Comparison of ENCODE assay signal across 20 mouse cellular contexts in the genomic region with DNA sequence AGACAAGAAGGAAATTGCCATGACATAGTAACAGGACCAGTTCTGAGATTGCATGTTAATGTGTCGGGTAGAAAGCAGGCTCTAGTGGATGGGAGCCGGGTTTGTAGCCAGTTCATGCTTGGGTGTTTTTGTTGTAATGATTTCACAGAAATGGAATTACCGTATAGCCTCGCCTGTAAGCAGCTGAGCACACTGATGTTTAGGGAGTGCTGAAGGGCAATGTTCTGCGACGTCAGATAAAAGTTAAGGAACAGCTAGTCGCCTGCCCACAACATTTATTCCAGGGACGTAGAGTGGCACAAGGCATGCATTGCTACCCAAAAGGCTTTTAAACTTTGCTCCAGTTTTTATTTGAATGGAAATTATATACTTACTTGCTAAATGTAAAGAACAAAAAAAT.
DNase-seq lines count a peak whose midpoint lies in the region; ATAC-seq and TF ChIP-seq lines count a peak whose summit lies in the region.
"Had no signal": no experiment of that assay in that cellular context is flagged by ENCODE, and none has a peak within 500 bp of the region (broad histone marks: within the 10 kb centered on the region; RNA-seq: fewer than 3 reads in every experiment).

No protein-coding gene starts in this region.

- peaks cover 3% of the 10 kb centered on the region; the same call in 1 of the 2 replicates for H3K36me3 ChIP-seq in kidney, embryonic 16.5 days (ENCODE audit: insufficient read depth, low read length)
- H3K36me3 ChIP-seq in liver, embryonic 15.5 days (replicated peaks), result no peaks in the 10 kb centered on the region
- no peaks in the 10 kb centered on the region for H3K36me3 ChIP-seq in liver, embryonic 11.5 days (ENCODE audit: control insufficient read depth, insufficient read depth, low read length)
- no peaks in the 10 kb centered on the region for H3K36me3 ChIP-seq in forebrain, embryonic 11.5 days (ENCODE audit: control insufficient read depth, insufficient read depth, low read length)
- H3K36me3 ChIP-seq: embryonic facial prominence, embryonic 12.5 days; forebrain, embryonic 12.5 days had no signal

- TF ChIP-seq CTCF in Patski (IDR thresholded peaks at IDR 0.05), result no peak

- H3K4me2 ChIP-seq in kidney, embryonic 16.5 days (replicated peaks; ENCODE audit: low read depth, low read length), result no peak overlapping the region
- no peak overlapping the region for H3K4me2 ChIP-seq in liver, embryonic 15.5 days
- H3K4me2 ChIP-seq in liver, embryonic 11.5 days, result no peak overlapping the region
- no peak overlapping the region for H3K4me2 ChIP-seq in forebrain, embryonic 11.5 days (ENCODE audit: low read depth, low read length, severe bottlenecking)
- H3K4me2 ChIP-seq: embryonic facial prominence, embryonic 12.5 days; forebrain, embryonic 12.5 days had no signal

- H3K9ac ChIP-seq in kidney, embryonic 16.5 days (replicated peaks; ENCODE audit: low read length), result no peak overlapping the region
- H3K9ac ChIP-seq in liver, embryonic 15.5 days, result no peak overlapping the region
- H3K9ac ChIP-seq in liver, embryonic 11.5 days (ENCODE audit: low read depth, low read length), result no peak overlapping the region
- H3K9ac ChIP-seq in forebrain, embryonic 11.5 days (ENCODE audit: low read length), result no peak overlapping the region
- H3K9ac ChIP-seq: embryonic facial prominence, embryonic 12.5 days; forebrain, embryonic 12.5 days had no signal

- peaks cover 23% of the 10 kb centered on the region for H3K4me1 ChIP-seq in kidney, embryonic 16.5 days (ENCODE audit: insufficient read depth, low read length)
- H3K4me1 ChIP-seq in liver, embryonic 15.5 days (replicated peaks), result peaks cover 36% of the 10 kb centered on the region
- peaks cover 29% of the 10 kb centered on the region for H3K4me1 ChIP-seq in liver, embryonic 11.5 days (replicated peaks; ENCODE audit: control insufficient read depth, insufficient read depth, low read length)
- H3K4me1 ChIP-seq in forebrain, embryonic 11.5 days (replicated peaks; ENCODE audit: control insufficient read depth, insufficient read depth, low read length), result no peaks in the 10 kb centered on the region
- H3K4me1 ChIP-seq: embryonic facial prominence, embryonic 12.5 days had no signal

- POLR2A ChIA-PET in Patski (lab: Charles Lee), result interaction anchor here (0.6 kb wide), 1 partner anchor 123 kb away, joined by 4 read pairs; no protein-coding TSS in a partner anchor

- in situ Hi-C loops in Patski (cut with MboI; ENCODE audit: low pct_unique_long_range_greater_than_20kb), result no loop called here

- H3K9me3 ChIP-seq in kidney, embryonic 16.5 days (ENCODE audit: low read length), result no peaks in the 10 kb centered on the region
- no peaks in the 10 kb centered on the region for H3K9me3 ChIP-seq in liver, embryonic 15.5 days (replicated peaks)
- no peaks in the 10 kb centered on the region for H3K9me3 ChIP-seq in liver, embryonic 11.5 days (ENCODE audit: control insufficient read depth, low read length)
- H3K9me3 ChIP-seq in forebrain, embryonic 11.5 days (ENCODE audit: control insufficient read depth, low read length), result no peaks in the 10 kb centered on the region
- H3K9me3 ChIP-seq: embryonic facial prominence, embryonic 10.5 days; embryonic facial prominence, embryonic 12.5 days; forebrain, embryonic 12.5 days had no signal

- peak; percentile 52; the same call in 1 of the 2 replicates for ATAC-seq in kidney, embryonic 16.5 days (ENCODE audit: low FRiP score, low TSS enrichment)
- ATAC-seq in liver, embryonic 15.5 days (ENCODE audit: insufficient read depth), result no peak
- no peak for ATAC-seq in liver, embryonic 11.5 days (replicated peaks; ENCODE audit: low FRiP score)
- ATAC-seq in Patski, result peak; percentile 67
- ATAC-seq in forebrain, embryonic 11.5 days (replicated peaks; ENCODE audit: low FRiP score), result no peak
- ATAC-seq: forebrain, embryonic 14.5 days; forebrain, embryonic 16.5 days had no signal

- CTCF ChIA-PET in Patski (lab: Charles Lee), result interaction anchor here (0.7 to 1.1 kb wide), 5 partner anchors 9 to 120 kb away, joined by 3 to 4 read pairs (median 3); no protein-coding TSS in a partner anchor

- no peak overlapping the region for H3K27ac ChIP-seq in kidney, embryonic 16.5 days (ENCODE audit: low read length)
- 0 out of 2 replicates have a peak overlapping the region, but pooled peaks have one; percentile 46 for H3K27ac ChIP-seq in liver, embryonic 15.5 days (replicated peaks)
- no peak overlapping the region for H3K27ac ChIP-seq in liver, embryonic 11.5 days (ENCODE audit: low read depth, low read length)
- no peak overlapping the region for H3K27ac ChIP-seq in forebrain, embryonic 11.5 days (ENCODE audit: low read depth, low read length)
- H3K27ac ChIP-seq: embryonic facial prominence, embryonic 10.5 days; embryonic facial prominence, embryonic 12.5 days; forebrain, embryonic 12.5 days had no signal

- no peak for DNase-seq in kidney, adult 11 months
- no peak for DNase-seq in liver, embryonic 11.5 days (ENCODE audit: low spot score)
- no peak for DNase-seq in Patski (ENCODE audit: low read depth, low spot score)
- no peak for DNase-seq in cerebellum, postnatal 14 days
- DNase-seq in forebrain, embryonic 11.5 days (ENCODE audit: low spot score), result no peak
- DNase-seq: adrenal gland, adult 2 months; adrenal gland, postnatal 10 days; adrenal gland, postnatal 25 days; cerebellum, adult 11 months; cerebellum, adult 18-20 months; cerebellum, adult 8-10 months; cerebellum, adult 9-11 months; cerebellum, postnatal 25 days had no signal

- no peaks in the 10 kb centered on the region for H3K27me3 ChIP-seq in kidney, embryonic 16.5 days (ENCODE audit: insufficient read depth, low read length)
- H3K27me3 ChIP-seq in liver, embryonic 15.5 days, result no peaks in the 10 kb centered on the region
- no peaks in the 10 kb centered on the region for H3K27me3 ChIP-seq in liver, embryonic 11.5 days (replicated peaks; ENCODE audit: control insufficient read depth, insufficient read depth, low read length)
- no peaks in the 10 kb centered on the region for H3K27me3 ChIP-seq in Patski
- H3K27me3 ChIP-seq in forebrain, embryonic 11.5 days (ENCODE audit: control insufficient read depth, insufficient read depth, low read length), result no peaks in the 10 kb centered on the region
- H3K27me3 ChIP-seq: embryonic facial prominence, embryonic 12.5 days; forebrain, embryonic 12.5 days had no signal

- H3K4me3 ChIP-seq in kidney, embryonic 16.5 days (ENCODE audit: low read length), result no peak overlapping the region
- H3K4me3 ChIP-seq in liver, embryonic 15.5 days (replicated peaks), result no peak overlapping the region
- H3K4me3 ChIP-seq in liver, embryonic 11.5 days (ENCODE audit: low read depth, low read length), result no peak overlapping the region
- no peak overlapping the region for H3K4me3 ChIP-seq in forebrain, embryonic 11.5 days (ENCODE audit: low read depth, low read length)
- H3K4me3 ChIP-seq: embryonic facial prominence, embryonic 10.5 days; embryonic facial prominence, embryonic 12.5 days; forebrain, embryonic 12.5 days had no signal

- WGBS in kidney, embryonic 16.5 days, result 49% methylated on average over 8 of the region's 8 CpGs
- 53% methylated on average over 8 of the region's 8 CpGs for WGBS in liver, embryonic 15.5 days (ENCODE audit: insufficient replicate concordance)
- whole genome bisulfite sequencing in liver, embryonic 11.5 days, result 67% methylated on average over 8 of the region's 8 CpGs
- WGBS in forebrain, embryonic 11.5 days, result 94% methylated on average over 8 of the region's 8 CpGs

Comparison
In these comparisons a context has a peak if more than half of its experiments do, and no peak if none do; other contexts are left out.
1. ATAC-seq: peak in kidney, embryonic 16.5 days (single experiment) and Patski (single experiment); none in liver, embryonic 15.5 days (single experiment), liver, embryonic 11.5 days (single experiment) and forebrain, embryonic 11.5 days (single experiment).